Mouse (Mus musculus) spleen, adult 2 months (tissue): ENCODE measurements at regions not wholly inside any gene's neighbourhood (a gene's known extent, or its start where the extent isn't known, plus 50 kb on each side); places are given as distances from the start of the nearest gene placed in this dataset.

Experiments
- CTCF ChIP-seq: fragments of 200-500 bp; IDR thresholded peaks from 2 replicates; pipeline ENCODE4 v1.5.1; 2011; ENCODE audit warnings: mild to moderate bottlenecking, inconsistent platforms; ENCODE audit not compliant: insufficient read depth, insufficient read length, insufficient replicate concordance; ENCODE audit errors: extremely low read depth
- POLR2A ChIP-seq: fragments of 200-500 bp; IDR thresholded peaks from 2 replicates; pipeline ENCODE4 v1.6.1; 2011; ENCODE audit warnings: low read depth, low read length, inconsistent platforms

DNA sequence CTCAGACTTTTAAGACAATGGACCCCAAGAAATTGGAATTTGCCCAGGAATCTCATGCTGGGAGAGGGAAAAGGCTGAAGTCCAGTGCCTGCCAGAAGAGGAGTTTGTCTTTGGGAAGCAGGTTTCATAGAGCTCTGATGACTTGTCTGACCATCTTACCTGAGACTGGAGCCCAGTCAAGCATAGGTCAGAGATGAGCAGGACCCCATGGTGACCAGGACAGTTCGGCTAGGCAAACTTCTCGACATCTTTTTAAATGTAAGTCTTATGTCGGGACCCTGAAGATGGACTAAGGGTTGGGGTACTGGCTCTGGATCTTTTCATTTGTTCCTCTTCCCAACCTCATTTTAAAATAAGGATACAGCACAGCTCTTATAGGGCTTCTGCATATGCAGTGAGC is 103.2 kb downstream of the 1810013L24Rik start:
- TF ChIP-seq POLR2A: no peak
- no peak for TF ChIP-seq CTCF
